23 mouse cellular contexts compared by ENCODE assay signal in genomic region chr2:18523911-18524310, GRCm38 (mm10).
DNase-seq lines count a peak whose midpoint lies in the region; ATAC-seq lines count a peak whose summit lies in the region.
"Had no signal": no experiment of that assay in that cellular context is flagged by ENCODE, and none has a peak within 500 bp of the region (broad histone marks: within the 10 kb centered on the region; RNA-seq: fewer than 3 reads in every experiment).

No protein-coding gene starts in this region.

- H3K4me2 ChIP-seq in kidney, embryonic 14.5 days (replicated peaks; ENCODE audit: low read depth, low read length), result no peak overlapping the region
- H3K4me2 ChIP-seq: embryonic facial prominence, embryonic 12.5 days; embryonic facial prominence, embryonic 15.5 days; heart, embryonic 11.5 days; hindbrain, embryonic 12.5 days had no signal

- no peak overlapping the region for H3K4me3 ChIP-seq in kidney, embryonic 14.5 days (ENCODE audit: low read length)
- H3K4me3 ChIP-seq: embryonic facial prominence, embryonic 12.5 days; embryonic facial prominence, embryonic 15.5 days; hindbrain, embryonic 12.5 days had no signal

- H3K27me3 ChIP-seq in kidney, embryonic 14.5 days (ENCODE audit: control insufficient read depth, insufficient read depth, low read length), result no peaks in the 10 kb centered on the region
- H3K27me3 ChIP-seq: embryonic facial prominence, embryonic 12.5 days; embryonic facial prominence, embryonic 15.5 days; hindbrain, embryonic 12.5 days had no signal

- WGBS in kidney, embryonic 14.5 days, result 76% methylated on average over 3 of the region's 3 CpGs

- ATAC-seq in kidney, embryonic 14.5 days (ENCODE audit: low FRiP score, low TSS enrichment), result no peak
- peak; percentile 32 for ATAC-seq in inflammation-experienced regulatory T-cells, adult 6 months
- no peak for ATAC-seq in frontal cortex, adult (ENCODE audit: low TSS enrichment)
- ATAC-seq: forebrain, embryonic 14.5 days; forebrain, postnatal 0 days; hindbrain, postnatal 0 days had no signal

- H3K4me1 ChIP-seq in kidney, embryonic 14.5 days (ENCODE audit: control insufficient read depth, insufficient read depth, low read length), result no peaks in the 10 kb centered on the region
- H3K4me1 ChIP-seq: embryonic facial prominence, embryonic 12.5 days; embryonic facial prominence, embryonic 15.5 days; hindbrain, embryonic 12.5 days had no signal

- DNase-seq in kidney, adult 11 months, result peak; percentile 4
- DNase-seq in kidney, adult 9 months, result peak; percentile 77
- no peak for DNase-seq in kidney, postnatal 4 days
- DNase-seq in kidney, postnatal 36 days, result peak; percentile 21 to 44
- DNase-seq: adrenal gland, adult 2 months; adrenal gland, postnatal 14 days; B cell, adult 2 months; cerebellum, adult 11 months; cerebellum, adult 2 months; cerebellum, adult 9-11 months; cerebellum, postnatal 25 days; forebrain, postnatal 0 days; gastrocnemius, postnatal 14 days; heart, adult 11 months had no signal

- H3K9me3 ChIP-seq in kidney, embryonic 14.5 days (ENCODE audit: control insufficient read depth, low read length), result no peaks in the 10 kb centered on the region
- H3K9me3 ChIP-seq: embryonic facial prominence, embryonic 15.5 days; hindbrain, embryonic 12.5 days had no signal

- H3K36me3 ChIP-seq in kidney, embryonic 14.5 days (ENCODE audit: control insufficient read depth, insufficient read depth, low read length), result no peaks in the 10 kb centered on the region
- H3K36me3 ChIP-seq: embryonic facial prominence, embryonic 12.5 days; embryonic facial prominence, embryonic 15.5 days; hindbrain, embryonic 12.5 days had no signal

- no peak overlapping the region for H3K9ac ChIP-seq in kidney, embryonic 14.5 days (ENCODE audit: low read depth, low read length)
- H3K9ac ChIP-seq: embryonic facial prominence, embryonic 12.5 days; embryonic facial prominence, embryonic 15.5 days; forebrain, postnatal 0 days; hindbrain, embryonic 12.5 days had no signal

- no peak overlapping the region for H3K27ac ChIP-seq in kidney, embryonic 14.5 days (ENCODE audit: low read depth, low read length)
- H3K27ac ChIP-seq: embryonic facial prominence, embryonic 12.5 days; embryonic facial prominence, embryonic 15.5 days; hindbrain, embryonic 12.5 days; hindbrain, postnatal 0 days had no signal

Comparison
In these comparisons a context has a peak if more than half of its experiments do, and no peak if none do; other contexts are left out.
1. DNase-seq: peak in kidney, adult 11 months (single experiment), kidney, adult 9 months (single experiment) and kidney, postnatal 36 days (2 of 2); none in kidney, postnatal 4 days (0 of 2).